Mouse (Mus musculus): Measurements from ENCODE around the gene Pigk. TPM values are rescaled to one million over a fixed set of nuclear protein-coding genes. Genes with fewer than 3 reads are reported as not detected.

Gene Pigk
- polyA plus RNA-seq, 1 experiment from 2014 or later = 44.3 TPM

GRCm38 (mm10) chr3:152793006-152793405 lies 79.1 kb downstream of the Pigk start:
- ATAC-seq (ENCODE audit: insufficient number of reproducible peaks, insufficient read depth, low FRiP score, low read depth) = no peak
- 82% methylated on average over 4 of the region's 4 CpGs for WGBS
- H3K4me3 ChIP-seq (ENCODE audit: control insufficient read depth in 1 of 2, insufficient read depth in 1 of 2, low read depth in 1 of 2, low read length in 2 of 2) = no peak overlapping the region
- H3K36me3 ChIP-seq (ENCODE audit: control insufficient read depth, insufficient read depth, low read length) = peaks cover 13% of the 10 kb centered on the region; the same call in 1 of the 2 replicates
- H3K4me2 ChIP-seq (ENCODE audit: low read length) = no peak overlapping the region
- no peak overlapping the region for H3K9ac ChIP-seq (ENCODE audit: low read length)
- H3K9me3 ChIP-seq (ENCODE audit: control insufficient read depth, low read length) = 0 out of 2 replicates have a peak, but pooled peaks cover 3% of the 10 kb centered on the region
- no peak overlapping the region for H3K27ac ChIP-seq (replicated peaks in 1 of 2; ENCODE audit: control insufficient read depth in 1 of 2, insufficient read depth in 1 of 2, low read depth in 2 of 2, low read length in 2 of 2)
- H3K27me3 ChIP-seq (ENCODE audit: control insufficient read depth, insufficient read depth, low read length) = no peaks in the 10 kb centered on the region
- H3K4me1 ChIP-seq (ENCODE audit: control insufficient read depth in 2 of 2, insufficient read depth in 2 of 2, low read length in 2 of 2) = peaks cover 0 to 2% of the 10 kb centered on the region in 2 experiments; a peak in 1 of 4 replicates

GRCm38 (mm10) chr3:152796216-152796615 lies 82.3 kb downstream of the Pigk start:
- 91% methylated on average over 4 of the region's 4 CpGs for WGBS
- ATAC-seq (ENCODE audit: insufficient number of reproducible peaks, insufficient read depth, low FRiP score, low read depth) = no peak
- H3K27me3 ChIP-seq (ENCODE audit: control insufficient read depth, insufficient read depth, low read length) = no peaks in the 10 kb centered on the region
- no peak overlapping the region for H3K9ac ChIP-seq (ENCODE audit: low read length)
- no peak overlapping the region for H3K27ac ChIP-seq (replicated peaks in 1 of 2; ENCODE audit: control insufficient read depth in 1 of 2, insufficient read depth in 1 of 2, low read depth in 2 of 2, low read length in 2 of 2)
- H3K9me3 ChIP-seq (ENCODE audit: control insufficient read depth, low read length) = 0 out of 2 replicates have a peak, but pooled peaks cover 3% of the 10 kb centered on the region
- H3K4me1 ChIP-seq (ENCODE audit: control insufficient read depth in 2 of 2, insufficient read depth in 2 of 2, low read length in 2 of 2) = peaks cover 0 to 2% of the 10 kb centered on the region in 2 experiments; a peak in 1 of 4 replicates
- 0 out of 2 replicates have a peak, but pooled peaks cover 3% of the 10 kb centered on the region for H3K36me3 ChIP-seq (ENCODE audit: control insufficient read depth, insufficient read depth, low read length)
- H3K4me2 ChIP-seq (ENCODE audit: low read length) = no peak overlapping the region
- no peak overlapping the region for H3K4me3 ChIP-seq (ENCODE audit: control insufficient read depth in 1 of 2, insufficient read depth in 1 of 2, low read depth in 1 of 2, low read length in 2 of 2)

- Histone ChIP-seq H3K9me3 (ENCODE audit: control insufficient read depth, low read length) (0 out of 2 replicates have a peak, but pooled peaks cover 3% of the 10 kb centered on the region), H3K4me1 (ENCODE audit: control insufficient read depth in 2 of 2, insufficient read depth in 2 of 2, low read length in 2 of 2) (peaks cover 0 to 2% of the 10 kb centered on the region in 2 experiments; a peak in 1 of 4 replicates), H3K4me2 (ENCODE audit: low read length) (no peak overlapping the region), H3K4me3 (ENCODE audit: control insufficient read depth in 1 of 2, insufficient read depth in 1 of 2, low read depth in 1 of 2, low read length in 2 of 2) (no peak overlapping the region), H3K27me3 (ENCODE audit: control insufficient read depth, insufficient read depth, low read length) (no peaks in the 10 kb centered on the region), H3K9ac (ENCODE audit: low read length) (no peak overlapping the region), H3K36me3 (ENCODE audit: control insufficient read depth, insufficient read depth, low read length) (no peaks in the 10 kb centered on the region), H3K27ac (replicated peaks in 1 of 2; ENCODE audit: control insufficient read depth in 1 of 2, insufficient read depth in 1 of 2, low read depth in 2 of 2, low read length in 2 of 2) (no peak overlapping the region)
- 13% methylated on average over 2 of the region's 2 CpGs for WGBS
- ATAC-seq (ENCODE audit: insufficient number of reproducible peaks, insufficient read depth, low FRiP score, low read depth) = no peak
These were observed 83.5 kb downstream of the Pigk start for GRCm38 (mm10) chr3:152797354-152797753.

- Histone ChIP-seq H3K36me3 (ENCODE audit: control insufficient read depth, insufficient read depth, low read length) (no peaks in the 10 kb centered on the region), H3K27ac (replicated peaks in 1 of 2; ENCODE audit: control insufficient read depth in 1 of 2, insufficient read depth in 1 of 2, low read depth in 2 of 2, low read length in 2 of 2) (no peak overlapping the region), H3K4me2 (ENCODE audit: low read length) (no peak overlapping the region), H3K9me3 (ENCODE audit: control insufficient read depth, low read length) (no peaks in the 10 kb centered on the region), H3K4me1 (ENCODE audit: control insufficient read depth in 2 of 2, insufficient read depth in 2 of 2, low read length in 2 of 2) (peaks cover 0 to 2% of the 10 kb centered on the region in 2 experiments; a peak in 1 of 4 replicates), H3K9ac (ENCODE audit: low read length) (no peak overlapping the region), H3K27me3 (ENCODE audit: control insufficient read depth, insufficient read depth, low read length) (no peaks in the 10 kb centered on the region), H3K4me3 (ENCODE audit: control insufficient read depth in 1 of 2, insufficient read depth in 1 of 2, low read depth in 1 of 2, low read length in 2 of 2) (no peak overlapping the region)
- 81% methylated on average over 9 of the region's 9 CpGs for WGBS
- ATAC-seq (ENCODE audit: insufficient number of reproducible peaks, insufficient read depth, low FRiP score, low read depth) = no peak
These were observed 86.0 kb downstream of the Pigk start for GRCm38 (mm10) chr3:152799738-152800431.

GRCm38 (mm10) chr3:152813905-152814304 lies 100.0 kb downstream of the Pigk start:
- 18% methylated on average over 4 of the region's 4 CpGs for WGBS
- no peaks in the 10 kb centered on the region for H3K36me3 ChIP-seq (ENCODE audit: control insufficient read depth, insufficient read depth, low read length)
- no peak overlapping the region for H3K9ac ChIP-seq (ENCODE audit: low read length)
- H3K27ac ChIP-seq (replicated peaks in 1 of 2; ENCODE audit: control insufficient read depth in 1 of 2, insufficient read depth in 1 of 2, low read depth in 2 of 2, low read length in 2 of 2) = no peak overlapping the region
- no peaks in the 10 kb centered on the region for H3K27me3 ChIP-seq (ENCODE audit: control insufficient read depth, insufficient read depth, low read length)
- no peaks in the 10 kb centered on the region for H3K9me3 ChIP-seq (ENCODE audit: control insufficient read depth, low read length)
- no peak for ATAC-seq (ENCODE audit: insufficient number of reproducible peaks, insufficient read depth, low FRiP score, low read depth)
- H3K4me3 ChIP-seq (ENCODE audit: control insufficient read depth in 1 of 2, insufficient read depth in 1 of 2, low read depth in 1 of 2, low read length in 2 of 2) = no peak overlapping the region
- H3K4me2 ChIP-seq (ENCODE audit: low read length) = no peak overlapping the region
- no peaks in the 10 kb centered on the region for H3K4me1 ChIP-seq (ENCODE audit: control insufficient read depth in 2 of 2, insufficient read depth in 2 of 2, low read length in 2 of 2)

- 87% methylated on average over 5 of the region's 5 CpGs for WGBS
- Histone ChIP-seq H3K4me2 (ENCODE audit: low read length) (no peak overlapping the region), H3K36me3 (ENCODE audit: control insufficient read depth, insufficient read depth, low read length) (no peaks in the 10 kb centered on the region), H3K4me3 (ENCODE audit: control insufficient read depth in 1 of 2, insufficient read depth in 1 of 2, low read depth in 1 of 2, low read length in 2 of 2) (no peak overlapping the region), H3K27ac (replicated peaks in 1 of 2; ENCODE audit: control insufficient read depth in 1 of 2, insufficient read depth in 1 of 2, low read depth in 2 of 2, low read length in 2 of 2) (no peak overlapping the region), H3K9me3 (ENCODE audit: control insufficient read depth, low read length) (no peaks in the 10 kb centered on the region), H3K9ac (ENCODE audit: low read length) (no peak overlapping the region), H3K4me1 (ENCODE audit: control insufficient read depth in 2 of 2, insufficient read depth in 2 of 2, low read length in 2 of 2) (no peaks in the 10 kb centered on the region), H3K27me3 (ENCODE audit: control insufficient read depth, insufficient read depth, low read length) (no peaks in the 10 kb centered on the region)
- no peak for ATAC-seq (ENCODE audit: insufficient number of reproducible peaks, insufficient read depth, low FRiP score, low read depth)
These were observed 101.2 kb downstream of the Pigk start for GRCm38 (mm10) chr3:152815110-152815509.

- Histone ChIP-seq H3K9me3 (ENCODE audit: control insufficient read depth, low read length) (no peaks in the 10 kb centered on the region), H3K27ac (replicated peaks in 1 of 2; ENCODE audit: control insufficient read depth in 1 of 2, insufficient read depth in 1 of 2, low read depth in 2 of 2, low read length in 2 of 2) (no peak overlapping the region), H3K4me2 (ENCODE audit: low read length) (no peak overlapping the region), H3K36me3 (ENCODE audit: control insufficient read depth, insufficient read depth, low read length) (no peaks in the 10 kb centered on the region), H3K4me3 (ENCODE audit: control insufficient read depth in 1 of 2, insufficient read depth in 1 of 2, low read depth in 1 of 2, low read length in 2 of 2) (no peak overlapping the region), H3K27me3 (ENCODE audit: control insufficient read depth, insufficient read depth, low read length) (no peaks in the 10 kb centered on the region), H3K9ac (ENCODE audit: low read length) (no peak overlapping the region), H3K4me1 (ENCODE audit: control insufficient read depth in 2 of 2, insufficient read depth in 2 of 2, low read length in 2 of 2) (no peaks in the 10 kb centered on the region)
- ATAC-seq (ENCODE audit: insufficient number of reproducible peaks, insufficient read depth, low FRiP score, low read depth) = no peak
- 61% methylated on average over 3 of the region's 3 CpGs for WGBS
These were observed 106.5 kb downstream of the Pigk start for GRCm38 (mm10) chr3:152820406-152820805.
